Comparison of ENCODE assay signal across 8 mouse cellular contexts in genomic region chr10:71422047-71423037, GRCm38 (mm10).
DNase-seq lines count a peak whose midpoint lies in the region; ATAC-seq lines count a peak whose summit lies in the region.

No protein-coding gene starts in this region.

- peak; percentile 32 to 38 for DNase-seq in CD8-positive naive resting alpha-beta T cell, adult 2 months (ENCODE audit: low read depth in 2 of 2, low spot score in 2 of 2)
- DNase-seq in T-cell, adult 2 months (ENCODE audit: low spot score): peak; percentile 8
- peak; percentile 66 to 80 for DNase-seq in cerebellum, postnatal 36 days
- DNase-seq in layer of hippocampus, adult 9-10 months (ENCODE audit: low spot score): peak; percentile 57
- DNase-seq in lung, postnatal 36 days: peak; percentile 81
- DNase-seq in right cerebral cortex, postnatal 10 days (ENCODE audit: low spot score in 2 of 2): peak; percentile 62 to 81

- ATAC-seq in granulocyte monocyte progenitor cell, adult 5-6 weeks (replicated peaks; ENCODE audit: poor library complexity, severe bottlenecking): peak; percentile 81
- no peak for ATAC-seq in inflammation-experienced regulatory T-cells, adult 6 months

Comparison
In these comparisons a context has a peak if more than half of its experiments do, and no peak if none do; other contexts are left out.
1. DNase-seq: peak in every context shown above with its lines; median percentile 81 in lung, postnatal 36 days; 73 in cerebellum, postnatal 36 days; 72 in right cerebral cortex, postnatal 10 days; 57 in layer of hippocampus, adult 9-10 months; 35 in CD8-positive naive resting alpha-beta T cell, adult 2 months; 8 in T-cell, adult 2 months.